ENCODE assay signal across 25 mouse cellular contexts in genomic region chr16:10009743-10010142, GRCm38 (mm10). TPM values are rescaled to one million over a fixed set of nuclear protein-coding genes. Genes with fewer than 3 reads are reported as not detected.
DNase-seq lines count a peak whose midpoint lies in the region; ATAC-seq and TF ChIP-seq lines count a peak whose summit lies in the region.
"Had no signal": no experiment of that assay in that cellular context is flagged by ENCODE, and none has a peak within 500 bp of the region (broad histone marks: within the 10 kb centered on the region; RNA-seq: fewer than 3 reads in every experiment).

No protein-coding gene starts in this region.

- no peak overlapping the region for H3K4me3 ChIP-seq in hindbrain, postnatal 0 days (ENCODE audit: low read length)
- H3K4me3 ChIP-seq in hindbrain, embryonic 16.5 days (ENCODE audit: low read length): no peak overlapping the region
- no peak overlapping the region for H3K4me3 ChIP-seq in E14TG2a.4 (replicated peaks; ENCODE audit: low read length)
- H3K4me3 ChIP-seq: forebrain, embryonic 10.5 days; heart, embryonic 15.5 days; hindbrain, embryonic 15.5 days; limb, embryonic 12.5 days; liver, embryonic 12.5 days; midbrain, embryonic 12.5 days; neural tube, embryonic 15.5 days had no signal

- TF ChIP-seq CTCF in hindbrain, postnatal 0 days (IDR thresholded peaks at IDR 0.05; ENCODE audit: low read depth): peak; percentile 4; the same call in 1 of the 2 replicates
- peak; percentile 96 for TF ChIP-seq CTCF in E14TG2a.4 (conservative IDR thresholded peaks at IDR 0.05; ENCODE audit: low read length)

- H3K27ac ChIP-seq in hindbrain, postnatal 0 days: no peak overlapping the region
- no peak overlapping the region for H3K27ac ChIP-seq in hindbrain, embryonic 16.5 days (ENCODE audit: low read depth, low read length)
- H3K27ac ChIP-seq: forebrain, embryonic 10.5 days; heart, embryonic 15.5 days; hindbrain, embryonic 15.5 days; limb, embryonic 12.5 days; liver, embryonic 12.5 days; midbrain, embryonic 12.5 days; neural tube, embryonic 15.5 days had no signal

- H3K4me1 ChIP-seq in hindbrain, postnatal 0 days (ENCODE audit: insufficient read depth, low read length): no peaks in the 10 kb centered on the region
- no peaks in the 10 kb centered on the region for H3K4me1 ChIP-seq in hindbrain, embryonic 16.5 days (ENCODE audit: control insufficient read depth, insufficient read depth, low read depth, low read length)
- H3K4me1 ChIP-seq in E14TG2a.4 (replicated peaks; ENCODE audit: low read depth, low read length): peaks cover 5% of the 10 kb centered on the region; the same call in 1 of the 2 replicates
- H3K4me1 ChIP-seq: forebrain, embryonic 10.5 days; heart, embryonic 15.5 days; hindbrain, embryonic 15.5 days; limb, embryonic 12.5 days; liver, embryonic 12.5 days; midbrain, embryonic 12.5 days; neural tube, embryonic 15.5 days had no signal

- no peak for DNase-seq in hindbrain, postnatal 0 days (ENCODE audit: low spot score)
- DNase-seq in A20 (ENCODE audit: low read depth, low spot score) (peak; percentile 10), ZHBTc4 (ENCODE audit: low read depth, low spot score) (peak; percentile 40)
- DNase-seq in thymus, adult 18-20 months: no peak
- DNase-seq in kidney, postnatal 25 days: no peak
- DNase-seq: adrenal gland, postnatal 25 days; cerebellum, adult 9-11 months; forebrain, postnatal 0 days; gastrocnemius, postnatal 14 days; heart, adult 18-20 months; kidney, adult 11 months; lung, adult 2 months; lung, postnatal 14 days; thymus, postnatal 14 days had no signal

- 54% methylated on average over 1 of the region's 1 CpGs for WGBS in hindbrain, postnatal 0 days
- 68% methylated on average over 1 of the region's 1 CpGs for WGBS in hindbrain, embryonic 16.5 days

- H3K9ac ChIP-seq in hindbrain, postnatal 0 days (replicated peaks; ENCODE audit: low read length): no peak overlapping the region
- no peak overlapping the region for H3K9ac ChIP-seq in hindbrain, embryonic 16.5 days (ENCODE audit: low read depth, low read length)
- H3K9ac ChIP-seq: forebrain, postnatal 0 days; heart, embryonic 15.5 days; hindbrain, embryonic 15.5 days; limb, embryonic 12.5 days; liver, embryonic 12.5 days; midbrain, embryonic 12.5 days; neural tube, embryonic 15.5 days had no signal

- H3K4me2 ChIP-seq in hindbrain, postnatal 0 days (ENCODE audit: low read depth, low read length): no peak overlapping the region
- H3K4me2 ChIP-seq in hindbrain, embryonic 16.5 days (ENCODE audit: low read length): no peak overlapping the region
- H3K4me2 ChIP-seq: heart, embryonic 15.5 days; hindbrain, embryonic 15.5 days; limb, embryonic 12.5 days; liver, embryonic 12.5 days; midbrain, embryonic 12.5 days; neural tube, embryonic 15.5 days had no signal

- H3K27me3 ChIP-seq in hindbrain, postnatal 0 days (ENCODE audit: insufficient read depth, low read length): no peaks in the 10 kb centered on the region
- H3K27me3 ChIP-seq in hindbrain, embryonic 16.5 days (replicated peaks; ENCODE audit: control insufficient read depth, insufficient read depth, low read length): no peaks in the 10 kb centered on the region
- peaks cover 16% of the 10 kb centered on the region for H3K27me3 ChIP-seq in E14TG2a.4 (ENCODE audit: insufficient read depth, low read length)
- H3K27me3 ChIP-seq: heart, embryonic 15.5 days; hindbrain, embryonic 15.5 days; limb, embryonic 12.5 days; liver, embryonic 12.5 days; midbrain, embryonic 12.5 days; neural tube, embryonic 15.5 days had no signal

- H3K36me3 ChIP-seq in hindbrain, postnatal 0 days (ENCODE audit: insufficient read depth, low read length): no peaks in the 10 kb centered on the region
- H3K36me3 ChIP-seq in hindbrain, embryonic 16.5 days (ENCODE audit: control insufficient read depth, insufficient read depth, low read length): no peaks in the 10 kb centered on the region
- no peaks in the 10 kb centered on the region for H3K36me3 ChIP-seq in E14TG2a.4 (ENCODE audit: insufficient read depth, low read length)
- H3K36me3 ChIP-seq: forebrain, embryonic 10.5 days; heart, embryonic 15.5 days; hindbrain, embryonic 15.5 days; limb, embryonic 12.5 days; liver, embryonic 12.5 days; midbrain, embryonic 12.5 days; neural tube, embryonic 15.5 days had no signal

- no peak for ATAC-seq in hindbrain, postnatal 0 days
- no peak for ATAC-seq in hindbrain, embryonic 16.5 days
- ATAC-seq: forebrain, postnatal 0 days; liver, embryonic 12.5 days had no signal

- H3K9me3 ChIP-seq in hindbrain, postnatal 0 days (ENCODE audit: low read length): no peaks in the 10 kb centered on the region
- H3K9me3 ChIP-seq in hindbrain, embryonic 16.5 days (ENCODE audit: control insufficient read depth, low read length): peaks cover 2% of the 10 kb centered on the region; the same call in 1 of the 2 replicates
- peaks cover 2% of the 10 kb centered on the region; the same call in 1 of the 2 replicates for H3K9me3 ChIP-seq in E14TG2a.4 (ENCODE audit: low read length)
- H3K9me3 ChIP-seq: forebrain, embryonic 10.5 days; heart, embryonic 15.5 days; hindbrain, embryonic 15.5 days; limb, embryonic 12.5 days; liver, embryonic 12.5 days; midbrain, embryonic 12.5 days; neural tube, embryonic 15.5 days had no signal

RNA-seq across cellular contexts. Expression of gene Grin2a, which starts 14.4 kb away (rescaled TPM):
- 17.4 and 21.5 TPM in 2 replicates for total RNA-seq in hindbrain, postnatal 0 days (2014; rRNA removed)
- polyA plus RNA-seq in hindbrain, postnatal 0 days (2015; fragmentation: Nextera tagmentation; extraction: Ambion mirVana): 5.5 and 6.8 TPM in 2 replicates
- 6.1 and 9.7 TPM in 2 replicates for polyA plus RNA-seq in hindbrain, embryonic 16.5 days (2015; fragmentation: Nextera tagmentation; extraction: Ambion mirVana)
- total RNA-seq: common myeloid progenitor, adult 5-6 weeks; hematopoietic stem cell, adult 5-6 weeks had no signal

Comparison
In these comparisons a context has a peak if more than half of its experiments do, and no peak if none do; other contexts are left out.
1. DNase-seq: peak in A20 (single experiment) and ZHBTc4 (single experiment); none in hindbrain, postnatal 0 days (single experiment), thymus, adult 18-20 months (0 of 2) and kidney, postnatal 25 days (0 of 2).